8 mouse cellular contexts compared by ENCODE assay signal in the genomic region with DNA sequence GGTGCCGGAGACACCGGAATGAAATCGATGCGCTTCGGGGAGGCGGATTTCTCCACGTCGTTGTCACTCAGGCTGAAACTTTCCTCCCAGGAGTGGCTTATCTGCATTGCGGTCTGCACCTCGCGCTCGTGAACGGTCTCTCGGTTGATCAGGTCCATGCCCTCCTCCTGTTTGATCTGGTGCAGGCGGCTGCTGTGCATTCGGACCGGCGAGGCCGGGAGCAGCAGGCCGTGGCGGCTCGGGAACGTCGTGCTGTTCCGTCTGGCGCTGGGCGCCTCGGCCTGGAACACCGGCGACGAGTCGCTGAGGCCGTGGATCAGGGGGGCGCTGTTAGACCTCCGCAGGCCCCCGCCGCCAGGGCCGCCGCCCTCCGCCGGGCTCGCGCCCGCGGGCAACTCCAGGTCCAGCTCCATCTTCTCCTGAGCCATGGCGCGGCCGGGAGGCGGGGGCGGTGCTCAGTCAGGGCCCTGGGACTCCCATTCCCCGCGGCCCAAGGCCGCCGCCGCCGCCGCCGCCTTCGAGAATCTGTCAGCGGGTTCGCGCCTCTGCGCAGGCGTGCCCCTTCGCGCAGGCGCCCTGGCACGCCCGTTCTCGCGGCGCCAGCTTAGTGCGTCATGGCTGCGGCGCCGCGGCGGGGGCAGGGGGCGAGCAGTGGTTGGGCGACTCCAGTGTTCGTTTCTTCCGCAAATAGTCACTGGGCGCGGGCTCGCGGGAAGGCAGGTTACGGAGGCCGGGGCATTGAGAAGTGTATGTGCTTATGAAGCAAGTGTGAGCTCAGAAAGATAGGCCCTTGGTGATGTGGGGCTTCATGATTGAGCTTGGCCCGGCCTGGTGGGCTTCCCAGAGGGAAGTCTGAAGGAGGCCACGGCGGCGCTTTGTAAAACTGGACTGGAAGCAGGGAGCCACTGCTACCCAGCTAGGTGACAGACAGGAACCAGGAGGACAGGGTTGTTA. TPM values are rescaled to one million over a fixed set of nuclear protein-coding genes. Genes with fewer than 3 reads are reported as not detected.
DNase-seq lines count a peak whose midpoint lies in the region; ATAC-seq lines count a peak whose summit lies in the region.

A gene (minus strand): TSS at position 428 of the 954 bp plus-strand sequence.

- intact Hi-C loops in gastrocnemius, postnatal 14 days (cut with DNase I; ENCODE audit: low total_unique reads) = no loop called here
- intact Hi-C loops in left cerebral cortex, postnatal 10 days (cut with DNase I) = loop anchor here (1.0 to 5.0 kb wide), 2 partner anchors 75 to 176 kb away; no protein-coding TSS in a partner anchor

- peak; percentile 77 for ATAC-seq in inflammation-experienced regulatory T-cells, adult 6 months
- peak; percentile 85 for ATAC-seq in megakaryocyte-erythroid progenitor cell, adult 5-6 weeks (replicated peaks; ENCODE audit: low FRiP score, low TSS enrichment, poor library complexity, severe bottlenecking)

- peak; percentile 92 for DNase-seq in adipocyte (ENCODE audit: low spot score)
- DNase-seq in embryo, embryonic 10 days (ENCODE audit: low spot score) = peak; percentile 94
- peak; percentile 92 for DNase-seq in gastrocnemius, postnatal 14 days
- peak; percentile 86 to 96 for DNase-seq in left cerebral cortex, postnatal 10 days (ENCODE audit: extremely low spot score in 1 of 2, low spot score in 2 of 2)
- DNase-seq in right cerebral cortex, postnatal 25 days = peak; percentile 94
- DNase-seq in urinary bladder, postnatal 4 days (ENCODE audit: low spot score in 2 of 2) = peak; percentile 91 to 93

RNA-seq across cellular contexts. Expression of the gene that starts here (rescaled TPM):
- 10 to 100 TPM; 15.1 to 20.7 TPM for total RNA-seq in gastrocnemius, postnatal 14 days (2021)
- 1 to 10 TPM; 3.0 to 5.4 (median 5.1) TPM for polyA plus RNA-seq in inflammation-experienced regulatory T-cells, adult 6 months (2017; shearing (Covaris generic))
- 10 to 100 TPM; 31.0 to 31.5 TPM for total RNA-seq in left cerebral cortex, postnatal 10 days (2021)
- 38.7 and 54.7 TPM in 2 replicates for total RNA-seq in megakaryocyte-erythroid progenitor cell, adult 5-6 weeks (2014; fragmentation: Nextera tagmentation)
- total RNA-seq in megakaryocyte-erythroid progenitor cell, adult 5-6 weeks (2017) = 5.6 and 7.7 TPM in 2 replicates

Comparison
In these comparisons a context has a peak if more than half of its experiments do, and no peak if none do; other contexts are left out.
1. Peak in every context shown above with its lines: DNase-seq and ATAC-seq.